Mouse (Mus musculus) adrenal gland, postnatal 10 days (tissue): Measurements from ENCODE around the gene Ipo13. TPM values are rescaled to one million over a fixed set of nuclear protein-coding genes. Genes with fewer than 3 reads are reported as not detected.
A peak's percentile ranks its signal among the peaks of the same experiment; 100 is the strongest.

Source experiments
- DNase-seq: peaks from one replicate; pipeline ENCODE4 v3.0.0; 2021; ENCODE audit warnings: mixed read lengths
- total RNA-seq, 2 experiments: library from RNA; stranded (reverse); gene quantifications; 2 replicates each; pipeline ENCODE4 v1.2.3; 2021

Gene Ipo13
- total RNA-seq, 2 experiments from 2014 or later = 39.0 to 55.1 TPM

DNA sequence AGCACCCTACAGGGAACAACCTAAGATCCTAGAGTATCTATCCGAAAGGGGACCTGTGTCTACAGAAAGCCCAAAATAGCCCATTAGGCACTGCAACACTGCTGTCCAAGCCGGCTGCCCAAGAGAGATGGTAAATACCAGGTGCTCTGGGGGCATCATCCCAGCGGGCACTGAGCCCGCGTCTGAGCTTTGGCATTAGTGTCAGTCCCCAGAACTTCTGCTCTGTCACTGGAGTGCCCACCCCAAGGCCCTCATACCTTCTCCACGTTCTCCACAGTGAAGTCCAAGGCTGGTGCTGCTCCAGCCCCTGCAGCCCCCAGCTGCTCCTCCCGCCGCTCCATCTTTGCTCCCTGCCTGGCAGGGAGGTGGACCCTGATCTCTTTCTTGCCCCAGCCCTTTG lies 768 bp downstream of the Ipo13 start:
- peak; percentile 14 for DNase-seq

DNA sequence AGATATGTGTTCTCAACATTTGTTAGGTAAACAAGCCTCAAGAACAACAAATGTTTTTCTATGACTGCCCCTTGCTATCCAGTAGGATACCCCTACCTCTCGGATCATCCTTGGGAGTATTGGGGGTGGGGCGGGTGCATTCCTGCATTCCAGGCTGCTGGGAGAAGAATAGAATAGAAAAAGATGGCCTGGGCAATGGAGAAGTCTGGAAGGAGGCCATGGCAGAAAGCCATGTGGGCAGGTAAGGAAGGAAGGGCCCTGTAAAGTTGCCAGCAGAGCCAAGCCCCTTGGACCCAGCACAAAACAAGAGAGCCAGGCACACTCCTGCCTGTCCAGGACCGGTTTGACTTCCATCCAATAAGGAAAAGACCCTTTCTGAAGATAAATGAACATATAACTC lies 1.4 kb downstream of the Ipo13 start:
- DNase-seq = peak; percentile 27

DNA sequence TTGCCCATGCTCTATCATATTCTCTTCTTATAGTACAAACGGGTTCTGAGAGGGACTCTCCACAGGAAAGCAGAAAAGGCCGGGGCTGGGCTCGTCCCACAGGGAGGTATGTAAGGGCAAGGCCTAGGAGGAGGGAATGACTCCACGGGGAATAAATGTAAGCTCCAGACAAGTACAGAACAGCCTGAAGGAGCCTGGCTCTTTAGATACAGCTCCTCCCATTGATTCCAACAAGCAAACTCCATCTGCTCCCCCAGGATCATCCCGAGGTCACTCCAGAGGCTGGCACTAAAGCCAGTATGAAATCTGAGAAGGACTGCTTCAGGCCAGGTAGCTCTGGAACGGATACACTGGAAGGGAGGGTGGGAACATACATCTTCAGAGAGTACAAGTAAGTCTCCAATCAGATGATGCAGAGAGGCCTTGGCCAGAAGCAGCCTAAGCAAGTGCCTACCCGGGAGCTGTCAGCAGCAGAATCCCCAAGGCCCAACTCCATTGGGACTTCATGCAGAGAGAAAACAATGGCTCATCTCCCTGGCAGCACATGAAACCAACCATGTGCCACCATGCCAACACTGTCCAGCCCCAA lies 2.0 kb downstream of the Ipo13 start:
- DNase-seq = no peak

DNA sequence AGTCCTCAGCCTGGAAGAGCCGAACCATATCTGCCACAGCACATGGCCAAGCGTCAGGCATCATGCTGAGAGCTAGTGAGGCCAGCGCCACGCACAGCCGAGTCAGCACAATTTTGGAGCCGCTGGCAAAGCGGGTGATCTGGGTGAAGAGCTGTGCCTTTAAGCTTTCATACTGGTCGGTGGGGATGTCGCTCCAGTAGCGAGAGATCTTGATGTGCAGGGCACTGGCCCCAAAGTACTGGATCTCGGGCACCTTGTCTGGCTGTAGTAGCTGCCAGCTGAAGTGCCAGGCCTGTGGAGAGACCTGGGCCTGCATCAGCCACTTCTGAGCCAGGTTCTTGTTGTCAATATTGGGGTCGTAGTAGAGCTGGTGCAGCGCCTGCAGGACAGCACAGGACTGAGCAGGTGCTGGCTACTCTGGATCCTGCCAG lies 2.7 kb downstream of the Ipo13 start:
- no peak for DNase-seq

DNA sequence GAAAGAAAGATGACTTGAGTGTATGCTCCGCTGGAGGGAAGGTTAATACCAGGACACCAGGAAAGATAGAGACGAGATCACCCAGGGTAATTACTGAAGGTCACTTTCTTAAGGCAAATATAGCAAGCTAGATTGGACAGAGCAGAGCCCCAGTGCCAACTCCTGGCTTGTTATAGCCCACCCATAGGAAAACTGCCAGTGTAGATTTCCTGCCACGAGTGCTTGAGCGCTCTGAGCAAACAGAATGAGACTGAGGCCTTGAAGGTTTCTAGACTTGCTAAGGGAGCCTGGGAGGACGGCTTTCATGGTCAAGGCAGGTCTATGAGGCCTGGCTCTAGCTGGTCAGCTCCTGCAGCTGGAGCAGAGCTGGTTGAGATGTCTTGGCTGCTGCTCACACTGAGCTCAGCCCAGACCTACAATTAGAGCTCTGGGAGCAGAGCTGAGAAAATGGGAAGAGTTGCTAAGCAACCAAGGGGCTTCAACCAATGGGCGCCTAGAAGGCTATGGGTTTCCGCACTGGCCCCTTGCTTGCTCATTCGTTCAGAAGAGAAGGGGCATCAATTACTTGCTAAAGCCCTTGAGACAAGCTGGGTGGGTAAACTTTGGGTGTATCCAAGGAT lies 5.9 kb downstream of the Ipo13 start:
- no peak for DNase-seq

DNA sequence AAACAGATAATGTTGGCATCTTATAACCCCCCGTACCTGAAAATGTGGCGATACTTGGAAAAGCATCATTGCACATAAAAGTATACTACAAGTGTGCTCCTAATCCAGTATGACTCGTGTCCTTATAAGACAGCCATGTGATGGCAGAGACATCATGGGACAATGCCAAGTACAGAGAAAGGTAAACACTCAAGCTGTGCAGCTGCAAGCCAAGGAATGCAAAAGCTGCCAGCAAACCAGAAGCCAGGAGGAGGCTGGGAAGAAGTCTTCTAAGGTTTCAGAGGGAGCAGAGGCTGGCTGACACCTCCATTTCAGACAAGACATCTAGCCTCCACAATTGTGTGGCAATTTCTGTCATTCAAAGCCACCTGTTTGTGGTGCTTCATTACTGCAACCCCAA lies 8.6 kb downstream of the Ipo13 start:
- peak; percentile 37 for DNase-seq

DNA sequence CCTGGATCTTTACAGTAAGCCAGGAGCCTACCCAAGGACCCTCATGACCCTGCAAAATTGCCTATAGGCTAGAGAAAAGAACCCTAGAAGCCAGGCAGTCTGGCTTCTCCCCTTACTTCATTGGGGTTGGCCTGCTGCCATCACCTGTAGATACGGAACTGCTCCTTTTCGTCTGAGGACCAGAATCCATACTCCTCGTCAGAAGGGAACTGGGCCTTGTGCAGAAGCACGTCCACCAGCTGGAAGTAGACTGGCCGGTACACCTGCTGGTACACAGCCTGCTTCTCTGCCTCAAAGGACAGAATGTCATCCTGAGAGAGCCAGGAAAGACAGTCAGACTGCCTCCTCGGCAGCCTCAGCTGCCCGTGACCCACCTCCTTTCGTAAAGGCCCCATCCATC lies 10.0 kb downstream of the Ipo13 start:
- DNase-seq = no peak

DNA sequence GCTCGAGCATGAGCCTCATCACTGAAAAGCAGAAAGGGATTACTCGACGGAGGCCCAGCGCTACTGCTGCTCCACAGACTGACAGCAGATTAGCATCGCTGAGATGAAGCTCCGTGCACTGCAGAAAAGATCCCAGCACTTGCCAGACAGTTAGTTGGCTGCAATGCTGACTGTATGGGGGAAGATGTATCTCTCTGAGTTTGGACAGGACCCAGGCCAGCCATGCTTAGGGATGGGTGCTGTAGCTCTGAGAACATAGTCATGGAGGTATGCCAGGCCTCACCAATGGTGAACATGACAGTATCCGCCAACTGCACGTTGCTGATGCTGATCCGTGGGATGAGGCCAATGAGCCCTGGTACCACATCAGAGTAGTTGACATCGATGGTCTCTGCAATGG lies 10.7 kb downstream of the Ipo13 start:
- no peak for DNase-seq

DNA sequence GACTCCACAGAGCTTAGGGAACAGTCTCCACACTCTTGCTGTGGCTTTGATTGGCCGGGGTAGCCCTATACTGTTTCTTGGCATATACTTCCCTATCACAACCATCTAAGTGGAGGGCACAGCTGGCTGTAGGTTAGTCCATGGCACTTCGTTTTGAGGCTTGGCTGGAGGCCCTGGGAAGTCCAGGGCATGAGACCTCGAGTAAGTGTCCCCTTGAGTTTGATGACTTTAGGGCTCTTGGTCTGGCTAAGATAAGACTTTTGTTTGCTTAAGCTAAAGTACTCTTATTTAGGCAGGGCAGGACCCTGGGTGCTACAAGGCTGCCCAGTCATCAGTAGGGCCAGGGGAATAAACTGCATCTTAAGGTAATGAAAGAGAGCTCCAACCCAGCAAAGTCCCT lies 16.7 kb downstream of the Ipo13 start:
- no peak for DNase-seq

DNA sequence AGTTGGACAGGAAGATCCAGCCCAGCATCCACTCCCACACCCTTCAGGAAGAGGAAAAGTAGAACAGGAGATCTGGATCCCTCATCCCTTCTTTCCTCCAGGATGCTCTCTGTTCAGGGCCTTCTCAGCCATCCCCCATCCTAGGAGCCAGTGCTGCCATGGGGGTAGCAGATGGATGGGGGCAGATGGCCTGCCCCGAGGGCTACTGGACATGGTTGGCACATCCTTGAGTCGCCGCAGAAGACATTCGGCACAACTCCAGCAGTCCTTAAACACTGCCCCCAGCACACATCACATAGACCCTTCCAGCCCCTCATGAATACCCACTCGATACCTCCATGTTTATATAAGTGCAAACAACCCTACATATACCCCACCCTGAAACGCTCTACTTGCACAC lies 18.8 kb downstream of the Ipo13 start:
- DNase-seq = no peak

DNA sequence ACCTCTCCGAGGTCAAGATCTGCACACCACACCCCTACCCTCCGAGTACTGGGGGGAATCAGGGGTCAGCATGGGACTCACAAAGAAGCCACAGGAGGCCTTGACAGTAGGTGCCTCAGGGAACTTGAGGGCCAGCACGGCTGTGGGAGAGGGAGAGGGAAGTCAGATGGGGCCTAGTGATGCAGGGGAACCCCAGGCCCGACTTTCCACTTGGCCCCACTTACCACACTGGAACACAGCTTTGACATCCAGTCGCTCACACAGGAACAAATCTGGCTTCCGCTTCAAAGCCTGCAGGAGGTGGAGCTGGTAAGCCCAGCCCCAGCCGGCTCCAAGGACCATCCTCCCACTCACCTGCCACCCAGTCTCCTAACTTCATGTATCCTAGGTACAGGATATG lies 19.5 kb downstream of the Ipo13 start:
- DNase-seq = no peak

DNA sequence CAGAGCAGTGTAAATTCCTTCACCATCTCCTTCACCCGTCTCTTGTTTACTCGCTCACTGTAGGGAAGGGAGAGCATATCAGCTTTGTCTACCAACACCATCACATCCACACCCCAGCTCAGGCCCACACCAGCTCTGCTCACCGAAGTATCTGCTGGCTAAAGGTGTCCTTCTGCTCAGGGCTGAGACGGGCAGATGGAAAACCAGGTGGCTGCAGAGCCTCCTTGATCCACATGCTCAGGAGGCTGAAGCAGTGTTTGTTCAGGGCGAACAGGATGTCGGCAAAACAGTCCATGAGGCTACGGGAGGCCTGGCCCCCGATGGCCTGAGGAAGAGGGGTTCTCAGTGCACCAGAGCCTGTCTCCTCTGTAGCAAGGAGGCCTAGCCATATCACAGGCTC lies 20.2 kb downstream of the Ipo13 start:
- no peak for DNase-seq

DNA sequence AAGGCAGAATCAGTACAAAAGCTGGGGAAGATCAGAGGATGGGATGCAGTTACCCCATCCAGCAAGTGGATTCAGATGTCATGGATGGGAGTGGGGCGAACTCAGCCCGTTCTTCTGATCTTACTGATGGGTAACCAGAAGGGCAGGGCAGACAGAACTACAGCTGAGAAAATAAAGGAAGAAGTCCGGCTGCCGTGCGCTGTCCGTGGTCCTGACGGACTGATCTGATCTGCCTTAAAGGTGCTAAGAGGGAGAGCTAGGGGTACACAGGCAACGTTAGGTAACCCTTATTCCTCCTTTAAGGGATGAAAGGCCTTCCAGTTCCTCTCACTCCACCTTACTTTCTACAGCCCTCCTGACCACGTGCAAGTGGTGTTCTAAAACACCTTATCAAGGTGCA lies 21.4 kb downstream of the Ipo13 start:
- peak; percentile 82 for DNase-seq

DNA sequence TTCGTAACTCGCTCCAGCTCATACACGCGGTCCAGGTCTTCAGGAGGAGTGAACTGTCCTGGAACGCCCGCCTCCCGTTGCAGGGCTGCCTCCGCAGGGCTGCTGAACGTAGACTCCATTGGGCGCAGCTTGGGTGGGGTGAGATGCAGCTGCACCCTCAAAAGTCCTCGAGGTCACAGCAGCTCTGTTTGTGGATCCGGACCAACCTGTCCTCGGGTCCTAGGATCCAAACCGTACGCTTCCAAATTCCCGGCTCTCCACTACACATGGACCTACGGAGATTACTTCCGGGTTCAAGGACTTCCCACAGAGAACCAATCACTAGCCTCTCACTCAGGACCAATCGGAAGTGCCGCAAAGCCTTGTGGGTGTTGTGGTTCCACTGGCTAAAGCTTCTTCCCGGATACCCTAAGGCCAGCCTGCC lies 23.0 kb downstream of the Ipo13 start, which contains the start of gene Dph2:
Gene Dph2, minus strand, starts transcription at position 295 of the 424 bp plus-strand sequence.
- peak; percentile 84 for DNase-seq

DNA sequence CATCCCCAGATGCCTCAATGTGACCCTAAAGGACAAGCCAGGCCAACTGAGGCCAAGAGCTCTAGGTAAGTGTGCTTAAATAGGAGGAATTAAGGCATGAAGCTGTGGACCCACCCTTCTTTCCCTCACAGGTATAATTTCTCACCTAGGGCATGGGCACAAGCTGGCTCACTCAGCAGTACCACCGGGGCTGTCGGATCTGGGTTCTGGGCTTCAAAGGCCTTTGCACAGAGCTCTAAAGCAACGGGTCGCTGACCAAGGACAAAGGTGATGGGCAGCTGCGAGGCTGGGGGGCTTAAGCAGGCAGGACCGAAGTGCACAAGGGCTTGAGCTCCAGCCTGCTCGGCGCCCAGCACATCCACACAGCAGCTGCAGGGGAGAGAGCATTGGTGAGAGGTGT lies 24.0 kb downstream of the Ipo13 start:
- no peak for DNase-seq

DNA sequence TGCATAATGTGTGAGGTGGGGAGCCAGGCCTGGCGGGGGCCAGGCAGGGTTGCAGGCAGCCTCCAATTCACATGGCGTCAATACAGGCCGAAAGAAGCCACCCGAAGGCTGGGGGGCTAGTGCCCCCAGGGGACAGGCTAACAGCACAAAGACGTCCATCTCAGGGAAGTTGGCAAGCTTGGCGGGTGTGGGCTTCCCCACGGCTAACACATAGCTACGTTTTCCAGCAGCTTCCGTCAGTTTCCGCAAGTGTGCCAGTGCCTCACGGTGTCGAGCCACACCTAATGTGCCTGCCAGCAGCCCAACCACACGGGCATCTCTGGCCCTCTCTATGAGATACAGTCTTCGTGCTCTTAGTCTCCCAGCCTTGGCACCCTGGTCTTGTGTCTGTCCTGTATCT lies 24.8 kb downstream of the Ipo13 start:
- DNase-seq = no peak

DNA sequence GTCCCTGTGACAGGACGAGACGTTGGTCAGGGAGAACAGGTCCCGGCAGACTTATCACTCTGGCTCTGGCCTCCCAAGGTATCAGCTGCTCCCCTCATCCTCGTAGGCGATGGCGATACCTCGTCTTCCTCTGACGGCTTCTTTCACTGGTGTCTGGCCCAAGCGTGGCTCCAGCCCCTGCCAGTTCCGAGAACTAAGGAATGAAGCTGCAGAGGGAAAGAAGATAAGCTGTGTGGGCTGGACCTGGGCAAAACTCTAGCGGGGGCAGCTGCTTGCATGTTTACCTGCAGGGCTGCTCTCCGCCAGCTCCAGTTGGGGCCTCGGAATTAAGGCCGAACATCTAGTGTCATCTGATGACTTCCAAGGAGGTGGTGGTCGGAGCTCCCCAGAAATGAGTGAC lies 25.3 kb downstream of the Ipo13 start:
- no peak for DNase-seq

DNA sequence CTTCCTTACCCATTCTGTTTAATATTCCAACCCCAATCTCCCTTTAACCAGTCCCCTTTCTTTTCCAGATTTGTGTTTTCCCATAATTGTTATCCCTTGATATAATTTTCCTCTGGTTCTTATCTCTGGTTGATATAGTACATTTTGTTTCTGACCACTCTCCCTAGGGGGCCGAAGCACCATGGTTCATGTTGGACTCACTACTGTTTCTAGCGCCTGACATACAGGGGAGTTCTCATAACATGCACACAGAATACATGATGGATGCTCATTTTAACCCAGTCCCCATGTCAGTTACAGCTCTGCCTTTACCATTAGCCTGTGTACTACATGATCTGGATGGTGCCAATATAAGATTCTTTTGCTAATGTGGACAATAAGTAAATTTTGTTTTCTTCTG lies 26.9 kb downstream of the Ipo13 start:
- DNase-seq = no peak

DNA sequence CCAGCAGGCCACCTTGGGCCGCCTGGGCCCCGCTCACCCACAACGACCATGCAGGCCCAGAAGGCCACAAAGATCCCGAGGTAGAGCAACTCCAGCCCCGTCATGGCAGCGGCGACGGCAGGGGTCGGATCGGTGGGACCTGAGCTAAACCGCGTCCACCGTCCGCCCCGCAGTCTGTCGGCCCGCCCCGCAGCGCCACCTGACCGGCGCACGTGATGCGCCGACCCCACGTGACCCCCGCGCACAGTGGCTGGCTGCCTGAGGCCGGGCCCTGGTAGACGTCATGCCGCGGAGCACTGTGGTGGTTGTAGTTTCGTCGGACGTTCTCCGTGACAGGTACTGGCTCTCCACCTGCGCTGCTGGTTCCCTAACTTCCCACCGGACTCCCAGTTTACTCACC lies 27.7 kb downstream of the Ipo13 start, which contains the start of gene Atp6v0b:
Gene Atp6v0b, minus strand, starts transcription at position 201 of the 400 bp plus-strand sequence.
- peak; percentile 97 for DNase-seq

DNA sequence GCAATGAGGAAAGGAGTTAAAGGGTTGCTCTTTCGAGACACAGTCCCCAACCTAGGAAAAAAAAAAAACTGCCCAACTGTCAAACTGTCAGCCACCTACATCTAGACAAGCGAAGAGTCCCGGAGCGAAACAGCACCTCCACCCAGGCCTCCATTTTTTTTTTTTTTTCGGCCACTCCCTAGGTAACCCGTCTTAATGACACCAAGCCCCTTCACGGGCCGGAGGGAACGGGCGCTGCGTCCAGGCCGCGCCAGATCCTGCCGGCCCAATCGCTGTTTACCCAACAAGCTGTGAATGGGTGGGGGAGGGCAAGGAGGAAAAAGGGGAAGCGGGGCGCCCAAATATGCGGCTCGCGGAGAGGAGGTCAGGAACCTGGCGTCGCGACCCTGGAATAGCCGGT lies 28.2 kb downstream of the Ipo13 start:
- DNase-seq = no peak

DNA sequence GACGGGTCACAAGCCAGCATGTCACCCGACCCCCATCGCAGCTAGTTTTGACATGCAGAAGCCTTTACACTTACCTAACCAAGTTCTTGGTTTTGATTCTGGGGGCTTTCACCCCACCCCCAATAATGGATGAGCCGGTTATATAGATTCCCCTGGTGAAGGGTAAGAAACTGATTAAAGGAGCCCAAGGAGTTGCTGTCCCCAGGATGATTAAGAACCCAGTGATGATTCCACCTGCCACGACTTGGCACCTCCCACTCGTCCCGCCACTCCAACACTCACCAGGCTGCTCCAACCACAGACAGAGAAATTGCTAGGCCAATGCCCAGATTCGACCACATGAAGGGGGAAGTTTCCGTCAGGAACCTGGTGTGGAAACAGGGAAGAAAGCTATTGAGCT lies 28.8 kb downstream of the Ipo13 start:
- DNase-seq = no peak

DNA sequence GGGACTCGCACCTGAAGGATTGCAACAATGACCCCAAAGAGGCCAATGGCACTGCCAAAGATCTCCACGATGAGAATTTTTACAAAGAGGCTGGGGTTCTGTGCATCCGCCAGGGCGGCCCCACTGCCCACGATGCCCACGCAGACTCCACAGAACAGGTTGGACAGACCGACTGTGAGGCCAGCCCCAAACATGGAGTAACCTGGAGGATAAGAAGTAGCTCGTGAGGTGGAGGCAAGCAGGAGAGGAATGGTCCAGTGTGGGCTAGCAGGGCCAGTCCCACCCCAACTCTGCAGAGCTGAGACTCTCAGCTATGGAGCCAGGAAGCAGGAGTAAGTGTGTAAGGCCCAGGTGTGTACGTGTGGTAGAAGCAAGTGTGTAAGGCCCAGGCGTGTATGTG lies 29.7 kb downstream of the Ipo13 start:
- no peak for DNase-seq

DNA sequence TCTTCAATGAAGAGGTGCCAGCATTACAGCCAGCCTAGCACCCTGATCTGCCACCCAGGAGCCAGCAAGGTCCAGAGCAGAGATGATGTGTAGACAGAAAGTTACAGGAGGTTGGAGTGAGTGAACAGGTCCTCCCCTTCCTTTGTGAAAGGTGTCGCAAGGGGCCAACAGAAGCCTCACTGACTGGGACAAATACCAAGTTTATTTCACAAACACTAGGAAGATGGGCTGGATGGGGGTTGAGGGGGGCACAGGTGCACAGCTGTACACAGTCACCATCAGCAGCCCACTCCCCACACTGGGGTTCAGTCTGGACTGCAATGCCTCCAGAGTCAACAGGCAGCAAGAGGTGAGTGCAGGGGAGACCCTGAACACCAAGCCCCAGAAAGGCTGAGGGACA lies 30.7 kb downstream of the Ipo13 start:
- DNase-seq = no peak
